Mouse (Mus musculus) CD4-positive naive resting alpha-beta T cell, adult 57 days (primary cell): Measurements from ENCODE around the gene Hmox1. TPM values are rescaled to one million over a fixed set of nuclear protein-coding genes. Genes with fewer than 3 reads are reported as not detected.

ENCODE experiments used
- total RNA-seq: library from RNA; stranded (reverse); gene quantifications from one replicate; pipeline ENCODE4 v1.2.4, GENCODE M21; 2023

The Hmox1 gene
- total RNA-seq = 26.3 TPM

GRCm38 (mm10) chr8:75093399-75094156 lies at the start of gene Hmox1:
TSS of gene Hmox1 (plus strand) at chr8:75093621.

GRCm38 (mm10) chr8:75109236-75109967 lies 16.0 kb downstream of the Hmox1 start, which contains the start of gene Mcm5:
TSS of gene Mcm5 (plus strand) at chr8:75109569.

Other genes with a start within 250 kb of the Hmox1 start
- not detected for gene Isx, start 220.4 kb upstream of the Hmox1 start, total RNA-seq
- gene Hmgxb4, start 100.3 kb upstream of the Hmox1 start, total RNA-seq = 30.2 TPM
- 23.9 TPM for gene Tom1, start 59.9 kb upstream of the Hmox1 start, total RNA-seq
- gene Mcm5, start 15.9 kb downstream of the Hmox1 start, total RNA-seq = 38.7 TPM
- gene Rasd2, start 120.3 kb downstream of the Hmox1 start, total RNA-seq = not detected